Mouse (Mus musculus): ENCODE measurements at regions not wholly inside any gene's neighbourhood (a gene's known extent, or its start where the extent isn't known, plus 50 kb on each side); places are given as distances from the start of the nearest gene placed in this dataset.
"Not testable (repeated sequence)": the region's sequence is repeated elsewhere in the genome, so short reads cannot be mapped to it uniquely, and the experiment has no call there.

- Histone ChIP-seq H3K4me2 (ENCODE audit: low read depth) (no peak overlapping the region), H3K27me3 (ENCODE audit: control insufficient read depth, insufficient read depth, low read length) (no peaks in the 10 kb centered on the region), H3K36me3 (ENCODE audit: control insufficient read depth, insufficient read depth, low read length) (no peaks in the 10 kb centered on the region), H3K9ac (ENCODE audit: low read length) (no peak overlapping the region), H3K9me3 (ENCODE audit: control insufficient read depth, low read length) (no peaks in the 10 kb centered on the region), H3K4me3 (ENCODE audit: low read depth, low read length) (no peak overlapping the region), H3K4me1 (ENCODE audit: control insufficient read depth, insufficient read depth, low read length) (no peaks in the 10 kb centered on the region), H3K27ac (ENCODE audit: low read depth, low read length) (no peak overlapping the region)
- DNase-seq (ENCODE audit: low spot score): peak; percentile 70
- ATAC-seq (ENCODE audit: insufficient read depth, low FRiP score, low TSS enrichment): no peak
- 26% methylated on average over 12 of the region's 12 CpGs for WGBS
Observed at GRCm38 (mm10) chr8:35159329-35159728, 606.3 kb upstream of the Gm19410 start.

DNA sequence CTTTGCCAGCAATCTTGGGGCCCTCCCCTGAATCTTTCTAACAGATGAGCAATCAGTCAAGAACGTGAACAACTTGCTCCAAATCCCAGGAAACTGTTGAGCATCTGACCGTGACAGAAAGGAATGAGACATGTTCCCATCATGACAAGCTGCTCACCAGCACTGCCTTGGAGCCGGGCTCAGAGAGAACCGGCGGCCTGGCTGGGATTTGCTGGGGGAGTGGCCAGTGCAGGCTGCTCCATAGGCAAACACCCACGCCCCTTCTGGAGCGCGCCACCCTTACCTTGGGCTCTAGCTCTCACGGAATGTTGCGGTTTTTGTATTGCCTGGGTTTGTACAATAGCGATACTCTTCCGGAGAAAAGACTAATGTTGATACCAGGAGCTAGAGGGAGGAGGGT lies 605.4 kb upstream of the Gm19410 start:
- Histone ChIP-seq H3K4me2 (ENCODE audit: low read depth) (no peak overlapping the region), H3K4me1 (ENCODE audit: control insufficient read depth, insufficient read depth, low read length) (no peaks in the 10 kb centered on the region), H3K4me3 (ENCODE audit: low read depth, low read length) (no peak overlapping the region), H3K27me3 (ENCODE audit: control insufficient read depth, insufficient read depth, low read length) (no peaks in the 10 kb centered on the region), H3K9me3 (ENCODE audit: control insufficient read depth, low read length) (no peaks in the 10 kb centered on the region), H3K27ac (ENCODE audit: low read depth, low read length) (no peak overlapping the region), H3K9ac (ENCODE audit: low read length) (no peak overlapping the region), H3K36me3 (ENCODE audit: control insufficient read depth, insufficient read depth, low read length) (no peaks in the 10 kb centered on the region)
- DNase-seq (ENCODE audit: low spot score) (no peak), ATAC-seq (ENCODE audit: insufficient read depth, low FRiP score, low TSS enrichment) (no peak)
- 88% methylated on average over 12 of the region's 12 CpGs for WGBS

DNA sequence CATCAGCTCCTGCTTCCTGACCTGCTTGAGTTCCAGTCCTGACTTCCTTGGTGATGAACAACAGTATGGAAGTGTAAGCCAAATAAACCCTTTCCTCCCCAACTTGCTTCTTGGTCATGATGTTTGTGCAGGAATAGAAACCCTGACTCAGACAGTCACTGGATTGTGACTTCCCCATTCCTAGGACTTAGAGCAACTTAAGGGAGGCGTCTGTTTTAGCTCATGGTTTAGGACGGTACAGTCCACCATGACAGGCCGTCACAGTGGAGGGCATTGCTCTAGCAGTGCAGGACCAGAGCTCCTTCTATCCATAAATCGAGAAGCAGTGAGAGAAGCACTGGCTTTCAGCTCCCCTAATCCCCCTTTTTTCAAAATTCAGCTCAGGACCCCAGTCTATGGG lies 603.4 kb upstream of the Gm19410 start:
- not testable (repeated sequence) for H3K4me1 ChIP-seq (ENCODE audit: control insufficient read depth, insufficient read depth, low read length); H3K27ac ChIP-seq (ENCODE audit: low read depth, low read length); H3K9ac ChIP-seq (ENCODE audit: low read length); H3K36me3 ChIP-seq (ENCODE audit: control insufficient read depth, insufficient read depth, low read length); ATAC-seq (ENCODE audit: insufficient read depth, low FRiP score, low TSS enrichment); DNase-seq (ENCODE audit: low spot score); H3K9me3 ChIP-seq (ENCODE audit: control insufficient read depth, low read length); H3K4me3 ChIP-seq (ENCODE audit: low read depth, low read length); H3K4me2 ChIP-seq (ENCODE audit: low read depth); H3K27me3 ChIP-seq (ENCODE audit: control insufficient read depth, insufficient read depth, low read length)
- 89% methylated on average over 4 of the region's 4 CpGs for WGBS

GRCm38 (mm10) chr8:35166611-35167010 lies 599.0 kb upstream of the Gm19410 start:
- ATAC-seq (ENCODE audit: insufficient read depth, low FRiP score, low TSS enrichment) (no peak), DNase-seq (ENCODE audit: low spot score) (no peak)
- H3K27ac ChIP-seq (ENCODE audit: low read depth, low read length): no peak overlapping the region
- no peaks in the 10 kb centered on the region for H3K36me3 ChIP-seq (ENCODE audit: control insufficient read depth, insufficient read depth, low read length)
- H3K27me3 ChIP-seq (ENCODE audit: control insufficient read depth, insufficient read depth, low read length): no peaks in the 10 kb centered on the region
- H3K9me3 ChIP-seq (ENCODE audit: control insufficient read depth, low read length): no peaks in the 10 kb centered on the region
- H3K9ac ChIP-seq (ENCODE audit: low read length): no peak overlapping the region
- WGBS: 90% methylated on average over 6 of the region's 6 CpGs
- no peaks in the 10 kb centered on the region for H3K4me1 ChIP-seq (ENCODE audit: control insufficient read depth, insufficient read depth, low read length)
- H3K4me2 ChIP-seq (ENCODE audit: low read depth): no peak overlapping the region
- H3K4me3 ChIP-seq (ENCODE audit: low read depth, low read length): no peak overlapping the region

- no peak overlapping the region for H3K4me2 ChIP-seq (ENCODE audit: low read depth)
- no peak for ATAC-seq (ENCODE audit: insufficient read depth, low FRiP score, low TSS enrichment)
- no peak overlapping the region for H3K9ac ChIP-seq (ENCODE audit: low read length)
- no peak for DNase-seq (ENCODE audit: low spot score)
- no peaks in the 10 kb centered on the region for H3K9me3 ChIP-seq (ENCODE audit: control insufficient read depth, low read length)
- 84% methylated on average over 13 of the region's 13 CpGs for WGBS
- H3K27me3 ChIP-seq (ENCODE audit: control insufficient read depth, insufficient read depth, low read length): no peaks in the 10 kb centered on the region
- H3K4me1 ChIP-seq (ENCODE audit: control insufficient read depth, insufficient read depth, low read length): no peaks in the 10 kb centered on the region
- no peak overlapping the region for H3K4me3 ChIP-seq (ENCODE audit: low read depth, low read length)
- no peaks in the 10 kb centered on the region for H3K36me3 ChIP-seq (ENCODE audit: control insufficient read depth, insufficient read depth, low read length)
- H3K27ac ChIP-seq (ENCODE audit: low read depth, low read length): no peak overlapping the region
Observed at GRCm38 (mm10) chr8:35171536-35172310, 593.9 kb upstream of the Gm19410 start.

GRCm38 (mm10) chr8:35177314-35177713 lies 588.3 kb upstream of the Gm19410 start:
- H3K27me3 ChIP-seq (ENCODE audit: control insufficient read depth, insufficient read depth, low read length): no peaks in the 10 kb centered on the region
- H3K36me3 ChIP-seq (ENCODE audit: control insufficient read depth, insufficient read depth, low read length): no peaks in the 10 kb centered on the region
- no peak overlapping the region for H3K4me2 ChIP-seq (ENCODE audit: low read depth)
- no peak overlapping the region for H3K27ac ChIP-seq (ENCODE audit: low read depth, low read length)
- H3K9ac ChIP-seq (ENCODE audit: low read length): no peak overlapping the region
- no peak overlapping the region for H3K4me3 ChIP-seq (ENCODE audit: low read depth, low read length)
- WGBS: 73% methylated on average over 5 of the region's 5 CpGs
- DNase-seq (ENCODE audit: low spot score) (no peak), ATAC-seq (ENCODE audit: insufficient read depth, low FRiP score, low TSS enrichment) (no peak)
- no peaks in the 10 kb centered on the region for H3K9me3 ChIP-seq (ENCODE audit: control insufficient read depth, low read length)
- H3K4me1 ChIP-seq (ENCODE audit: control insufficient read depth, insufficient read depth, low read length): no peaks in the 10 kb centered on the region

DNA sequence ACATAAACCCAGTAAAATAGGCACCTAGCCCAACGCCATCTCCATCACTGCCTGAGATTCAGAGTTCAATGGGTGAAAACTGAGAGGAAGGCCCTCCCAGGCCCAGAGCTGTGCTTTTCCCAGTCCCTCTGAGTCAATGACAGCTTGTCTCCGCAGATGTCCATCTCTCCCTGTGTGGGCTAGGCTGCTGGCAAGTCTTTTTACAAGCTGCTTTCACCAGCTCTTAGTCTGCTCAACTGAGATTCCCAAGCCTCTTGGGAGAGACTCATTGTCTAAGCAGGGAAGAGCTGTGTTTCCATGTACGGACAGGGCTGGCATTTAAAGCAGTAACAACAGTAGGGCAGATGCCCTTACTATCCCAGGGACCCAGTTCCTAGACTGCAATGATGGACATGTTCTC lies 585.5 kb upstream of the Gm19410 start:
- H3K36me3 ChIP-seq (ENCODE audit: control insufficient read depth, insufficient read depth, low read length): no peaks in the 10 kb centered on the region
- no peak overlapping the region for H3K9ac ChIP-seq (ENCODE audit: low read length)
- no peak overlapping the region for H3K4me2 ChIP-seq (ENCODE audit: low read depth)
- no peaks in the 10 kb centered on the region for H3K9me3 ChIP-seq (ENCODE audit: control insufficient read depth, low read length)
- no peak overlapping the region for H3K27ac ChIP-seq (ENCODE audit: low read depth, low read length)
- ATAC-seq (ENCODE audit: insufficient read depth, low FRiP score, low TSS enrichment) (no peak), DNase-seq (ENCODE audit: low spot score) (no peak)
- 84% methylated on average over 3 of the region's 3 CpGs for WGBS
- H3K4me1 ChIP-seq (ENCODE audit: control insufficient read depth, insufficient read depth, low read length): no peaks in the 10 kb centered on the region
- H3K4me3 ChIP-seq (ENCODE audit: low read depth, low read length): no peak overlapping the region
- H3K27me3 ChIP-seq (ENCODE audit: control insufficient read depth, insufficient read depth, low read length): no peaks in the 10 kb centered on the region

DNA sequence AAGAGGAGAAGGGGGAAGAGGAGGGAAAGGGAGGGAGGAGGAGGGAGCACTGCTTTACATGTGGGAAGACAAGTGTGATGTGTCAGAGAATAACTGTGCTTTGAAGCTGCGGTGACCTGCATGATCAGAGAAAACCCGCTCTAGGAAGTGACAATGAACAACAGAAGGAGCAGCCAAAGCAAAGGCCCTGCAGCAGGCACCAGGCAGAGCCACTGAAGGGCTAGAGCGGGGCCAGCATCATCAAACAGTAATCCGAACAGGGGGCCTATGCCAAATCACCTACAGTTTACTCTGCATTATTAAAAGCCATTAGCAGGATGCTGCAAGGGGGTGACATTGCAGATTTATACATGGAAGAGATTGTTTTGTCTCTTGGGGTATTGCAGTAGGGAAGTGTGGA lies 583.4 kb upstream of the Gm19410 start:
- Histone ChIP-seq H3K27me3 (ENCODE audit: control insufficient read depth, insufficient read depth, low read length) (no peaks in the 10 kb centered on the region), H3K36me3 (ENCODE audit: control insufficient read depth, insufficient read depth, low read length) (no peaks in the 10 kb centered on the region), H3K4me3 (ENCODE audit: low read depth, low read length) (no peak overlapping the region), H3K9me3 (ENCODE audit: control insufficient read depth, low read length) (no peaks in the 10 kb centered on the region), H3K9ac (ENCODE audit: low read length) (no peak overlapping the region), H3K4me2 (ENCODE audit: low read depth) (no peak overlapping the region), H3K4me1 (ENCODE audit: control insufficient read depth, insufficient read depth, low read length) (no peaks in the 10 kb centered on the region), H3K27ac (ENCODE audit: low read depth, low read length) (no peak overlapping the region)
- DNase-seq (ENCODE audit: low spot score) (no peak), ATAC-seq (ENCODE audit: insufficient read depth, low FRiP score, low TSS enrichment) (no peak)
- 72% methylated on average over 4 of the region's 4 CpGs for WGBS

- Histone ChIP-seq H3K4me2 (ENCODE audit: low read depth) (no peak overlapping the region), H3K9me3 (ENCODE audit: control insufficient read depth, low read length) (no peaks in the 10 kb centered on the region), H3K4me3 (ENCODE audit: low read depth, low read length) (no peak overlapping the region), H3K36me3 (ENCODE audit: control insufficient read depth, insufficient read depth, low read length) (no peaks in the 10 kb centered on the region), H3K9ac (ENCODE audit: low read length) (no peak overlapping the region), H3K4me1 (ENCODE audit: control insufficient read depth, insufficient read depth, low read length) (no peaks in the 10 kb centered on the region), H3K27ac (ENCODE audit: low read depth, low read length) (no peak overlapping the region), H3K27me3 (ENCODE audit: control insufficient read depth, insufficient read depth, low read length) (no peaks in the 10 kb centered on the region)
- no peak for DNase-seq (ENCODE audit: low spot score)
- 90% methylated on average over 14 of the region's 14 CpGs for WGBS
- no peak for ATAC-seq (ENCODE audit: insufficient read depth, low FRiP score, low TSS enrichment)
Observed at GRCm38 (mm10) chr8:35183423-35183822, 582.2 kb upstream of the Gm19410 start.

Data from neural tube, embryonic 11.5 days (tissue).